Mouse (Mus musculus) left cerebral cortex, adult 2 months (tissue): ENCODE measurements at regions not wholly inside any gene's neighbourhood (a gene's known extent, or its start where the extent isn't known, plus 50 kb on each side); places are given as distances from the start of the nearest gene placed in this dataset.

ENCODE experiments used
- DNase-seq, 2 experiments: peaks; one replicate each; pipeline ENCODE4 v3.0.0; 2021 to 2022; ENCODE audit warnings: low spot score in 2 of 2, mixed read lengths in 1 of 2; ENCODE audit errors: extremely low spot score in 1 of 2
- H3K27ac ChIP-seq: fragments of 200-600 bp; 2 replicates; pipeline ENCODE4 v1.8.1; 2022
- H3K4me3 ChIP-seq: fragments of 200-600 bp; 2 replicates; pipeline ENCODE4 v1.8.1; 2022
- CTCF ChIP-seq: fragments of 200-600 bp; IDR thresholded peaks from 2 replicates; pipeline ENCODE4 v1.8.1; 2022; ENCODE audit warnings: antibody characterized with exemption, mild to moderate bottlenecking, moderate library complexity
- intact Hi-C: fragments of 180-260 bp; cut with DNase I; formaldehyde crosslinking; loops from one replicate; pipeline ENCODE4 v1.15.1; 2025

DNA sequence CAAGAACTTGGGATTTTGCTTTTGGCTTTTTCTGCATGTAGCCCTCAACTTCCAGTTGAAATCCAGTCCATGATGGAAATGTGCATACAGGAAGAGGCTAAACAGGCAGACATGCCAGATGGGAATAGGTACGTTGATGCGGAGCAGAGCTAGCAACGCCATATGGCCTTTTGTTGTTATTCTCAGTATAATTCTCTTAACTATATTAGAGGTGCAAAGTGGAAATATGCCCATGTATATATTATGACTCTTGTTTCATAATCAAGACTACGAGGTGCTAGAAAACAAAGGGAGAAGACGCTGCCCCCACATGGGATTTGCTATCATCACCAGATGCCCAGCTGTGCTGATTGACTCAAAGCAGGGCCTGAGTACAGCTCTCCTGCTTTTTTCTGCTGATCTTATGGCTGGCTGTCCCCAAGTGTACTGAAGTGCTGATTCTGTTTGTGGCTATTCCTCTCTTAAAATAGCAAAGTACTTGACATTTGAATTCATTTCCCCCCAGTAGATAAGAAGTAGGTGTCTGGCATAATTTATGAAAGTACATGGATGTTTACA is 159.7 kb upstream of the Tmtc4 start:
- TF ChIP-seq CTCF, result no peak
- DNase-seq, result peak; percentile 9 to 23
- intact Hi-C loops, result loop anchor here (5.0 kb wide), 2 partner anchors 89 to 106 kb away; no protein-coding TSS in a partner anchor
- H3K4me3 ChIP-seq, result no peak overlapping the region
- no peak overlapping the region for H3K27ac ChIP-seq

GRCm38 (mm10) chr14:123138743-123139705 is 155.2 kb upstream of the Tmtc4 start:
- DNase-seq, result no peak
- TF ChIP-seq CTCF, result no peak
- intact Hi-C loops, result loop anchor here (2.0 kb wide), 2 partner anchors 64 to 180 kb away; no protein-coding TSS in a partner anchor
- H3K27ac ChIP-seq, result no peak overlapping the region
- H3K4me3 ChIP-seq, result no peak overlapping the region

DNA sequence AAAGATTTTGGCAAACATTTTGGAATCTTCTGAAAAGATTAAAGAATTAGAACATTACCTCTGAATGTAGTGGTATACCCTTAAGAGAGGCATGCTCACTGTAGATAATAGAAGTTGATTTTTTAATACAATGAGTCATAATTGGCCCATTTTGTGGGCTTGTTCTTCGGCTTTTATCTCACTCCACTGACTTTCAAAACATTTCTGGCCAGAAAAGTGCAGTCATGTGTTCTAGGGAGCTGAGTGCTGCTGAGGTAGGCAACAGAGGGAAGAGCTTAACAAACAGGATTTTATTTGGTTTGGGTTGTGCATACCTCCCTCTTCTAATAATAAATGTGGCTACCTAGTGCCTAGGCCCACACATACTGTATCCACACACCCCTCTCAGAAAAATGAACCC is 150.1 kb upstream of the Tmtc4 start:
- no peak for DNase-seq
- Histone ChIP-seq H3K27ac (no peak overlapping the region), H3K4me3 (no peak overlapping the region)
- no peak for TF ChIP-seq CTCF
- intact Hi-C loops, result no loop called here

DNA sequence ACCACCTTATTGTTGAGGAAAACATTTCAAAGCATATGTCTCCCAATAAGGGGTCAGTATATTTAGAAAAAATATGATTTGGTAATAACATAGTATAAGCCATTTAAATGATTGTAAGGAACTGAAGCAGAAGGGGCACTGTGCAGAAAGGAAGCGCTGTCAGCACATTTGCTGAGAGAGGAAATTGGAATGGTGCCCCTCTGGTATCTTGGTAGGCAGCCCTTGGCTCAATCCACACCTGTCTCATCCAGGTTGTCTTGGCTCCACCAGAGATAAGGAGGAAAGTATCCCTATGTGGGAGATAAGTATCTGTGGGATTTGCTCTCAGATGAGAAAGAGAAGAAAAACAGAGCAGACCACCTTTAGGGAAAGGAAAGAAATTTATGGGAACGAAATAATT is 136.5 kb upstream of the Tmtc4 start:
- no peak for TF ChIP-seq CTCF
- no peak for DNase-seq
- Histone ChIP-seq H3K4me3 (no peak overlapping the region), H3K27ac (no peak overlapping the region)
- intact Hi-C loops, result no loop called here

DNA sequence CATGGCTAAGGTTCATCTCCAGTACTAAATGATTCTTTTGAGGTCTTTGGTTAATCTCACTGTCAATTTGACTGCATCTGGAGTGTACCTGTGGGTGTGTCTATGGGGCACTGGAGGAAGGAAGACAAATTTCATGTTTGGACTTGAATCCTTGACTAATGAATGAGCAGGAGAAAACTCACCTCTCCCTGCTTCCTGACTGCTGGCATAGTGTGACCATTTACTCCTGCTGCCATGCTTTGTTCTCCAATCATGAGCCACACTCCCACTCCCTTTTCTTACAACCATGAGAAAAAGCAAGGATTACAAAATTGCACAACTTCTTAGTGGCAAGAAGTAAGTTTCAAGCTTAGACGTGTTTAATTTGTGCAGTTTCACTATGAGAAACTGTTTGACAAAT is 132.5 kb upstream of the Tmtc4 start:
- TF ChIP-seq CTCF, result no peak

DNA sequence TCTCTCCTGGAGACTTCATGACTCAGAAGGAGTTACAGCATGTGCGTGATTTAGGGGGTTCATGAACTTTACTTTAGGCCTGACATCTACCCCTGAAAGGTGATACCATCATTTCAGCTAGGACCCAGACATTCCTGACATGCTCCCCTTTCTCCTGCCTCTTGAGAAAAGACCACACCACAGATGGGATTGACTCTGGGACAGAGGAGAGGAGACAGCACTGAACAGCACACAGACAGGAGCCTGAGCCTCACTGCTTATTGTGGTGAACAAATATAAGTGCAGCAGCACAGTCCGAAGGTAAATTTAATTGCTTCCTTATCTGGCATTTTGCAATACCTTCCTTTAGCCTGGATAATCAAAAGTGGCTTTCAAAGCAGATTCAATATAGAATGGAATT is 126.7 kb upstream of the Tmtc4 start:
- Histone ChIP-seq H3K4me3 (no peak overlapping the region), H3K27ac (no peak overlapping the region)
- no peak for DNase-seq
- no peak for TF ChIP-seq CTCF
- intact Hi-C loops, result no loop called here

More for the DNA sequence above, 132.5 kb upstream of the Tmtc4 start:
- DNase-seq, result no peak
- intact Hi-C loops, result no loop called here
- H3K27ac ChIP-seq, result no peak overlapping the region
- H3K4me3 ChIP-seq, result no peak overlapping the region

GRCm38 (mm10) chr14:123100371-123100770 is 116.5 kb upstream of the Tmtc4 start:
- intact Hi-C loops, result no loop called here
- no peak for TF ChIP-seq CTCF

GRCm38 (mm10) chr14:123096086-123096485 is 112.3 kb upstream of the Tmtc4 start:
- DNase-seq, result no peak
- intact Hi-C loops, result no loop called here
- TF ChIP-seq CTCF, result no peak
- H3K27ac ChIP-seq, result no peak overlapping the region
- no peak overlapping the region for H3K4me3 ChIP-seq

More at GRCm38 (mm10) chr14:123100371-123100770, 116.5 kb upstream of the Tmtc4 start:
- Histone ChIP-seq H3K4me3 (no peak overlapping the region), H3K27ac (no peak overlapping the region)
- DNase-seq, result no peak

GRCm38 (mm10) chr14:123082065-123082464 is 98.2 kb upstream of the Tmtc4 start:
- DNase-seq, result no peak
- TF ChIP-seq CTCF, result no peak
- no peak overlapping the region for H3K4me3 ChIP-seq
- no peak overlapping the region for H3K27ac ChIP-seq
- intact Hi-C loops, result no loop called here

DNA sequence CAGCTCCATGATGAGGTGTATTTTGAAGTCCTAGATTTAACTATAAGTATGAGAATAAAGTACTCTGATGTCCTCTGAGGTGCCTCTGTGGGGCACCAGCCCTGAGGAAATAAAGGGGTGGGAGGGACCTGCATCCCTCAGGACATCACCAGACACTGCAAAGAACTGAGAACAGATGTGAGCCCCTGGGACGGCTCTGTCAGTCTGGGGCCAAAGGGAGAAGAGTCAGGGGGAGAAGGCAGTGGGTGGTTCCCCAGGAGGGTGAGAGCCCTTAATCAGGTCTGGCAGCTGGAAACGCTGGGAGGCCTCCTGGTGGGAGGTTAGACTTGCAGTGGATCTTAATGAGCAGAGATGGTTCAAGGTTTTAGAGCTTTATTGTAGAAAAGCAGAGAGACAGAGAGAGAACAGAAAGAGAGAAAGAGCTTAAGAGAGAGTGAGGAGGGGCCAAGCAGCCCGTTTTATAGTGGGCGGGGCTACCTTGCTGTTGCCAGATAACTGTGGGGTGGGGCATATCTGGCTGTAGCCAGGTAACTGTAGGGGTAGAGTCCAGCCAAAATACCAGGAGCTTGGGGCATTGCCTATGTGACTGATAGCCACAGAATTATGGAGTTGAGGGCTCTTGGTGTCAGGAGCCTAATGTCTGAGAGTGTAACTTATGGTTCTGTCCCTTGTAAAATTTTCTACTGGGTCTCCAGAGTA is 97.3 kb upstream of the Tmtc4 start:
- Histone ChIP-seq H3K27ac (no peak overlapping the region), H3K4me3 (no peak overlapping the region)
- DNase-seq, result no peak
- intact Hi-C loops, result no loop called here
- no peak for TF ChIP-seq CTCF

- no peak overlapping the region for H3K27ac ChIP-seq
- no peak for DNase-seq
- TF ChIP-seq CTCF, result no peak
- no peak overlapping the region for H3K4me3 ChIP-seq
- intact Hi-C loops, result no loop called here
Observed at GRCm38 (mm10) chr14:123079733-123080132, 95.9 kb upstream of the Tmtc4 start.

- no peak overlapping the region for H3K4me3 ChIP-seq
- DNase-seq, result no peak
- TF ChIP-seq CTCF, result no peak
- no peak overlapping the region for H3K27ac ChIP-seq
- intact Hi-C loops, result no loop called here
Observed at GRCm38 (mm10) chr14:123078804-123079203, 95.0 kb upstream of the Tmtc4 start.
